Mouse (Mus musculus) myocyte (in vitro differentiated cells): ENCODE results near the gene Mylk3. TPM values are rescaled to one million over a fixed set of nuclear protein-coding genes. Genes with fewer than 3 reads are reported as not detected.

Source experiments
- H3K27me3 ChIP-seq: one replicate; pipeline ENCODE4 v1.6.1; 2011; ENCODE audit not compliant: control insufficient read depth, insufficient read depth, insufficient read length
- H3K36me3 ChIP-seq: one replicate; pipeline ENCODE4 v1.6.1; 2011; ENCODE audit not compliant: control insufficient read depth, insufficient read depth
- H3K4me2 ChIP-seq: one replicate; pipeline ENCODE4 v1.6.1; 2011; ENCODE audit warnings: low read depth, control low read depth
- H3K4me3 ChIP-seq: one replicate; pipeline ENCODE4 v1.5.1; 2011; ENCODE audit warnings: mild to moderate bottlenecking, control low read depth, moderate library complexity
- H3K79me2 ChIP-seq: one replicate; pipeline ENCODE4 v1.6.1; 2011; ENCODE audit not compliant: control insufficient read depth, insufficient read depth
- H3ac ChIP-seq: one replicate; pipeline ENCODE4 v1.6.1; 2011; ENCODE audit not compliant: control insufficient read depth, insufficient read length
- CEBPB ChIP-seq: IDR thresholded peaks from 2 replicates; pipeline ENCODE4 v1.6.1; 2011; ENCODE audit warnings: mild to moderate bottlenecking, moderate library complexity; ENCODE audit not compliant: poor library complexity, insufficient read depth, severe bottlenecking
- E2F4 ChIP-seq: IDR thresholded peaks from one replicate; pipeline ENCODE4 v1.6.1; 2011; ENCODE audit warnings: mild to moderate bottlenecking, control low read depth, moderate library complexity; ENCODE audit not compliant: insufficient read depth
- MAX ChIP-seq: IDR thresholded peaks from one replicate; pipeline ENCODE4 v1.6.1; 2011; ENCODE audit warnings: low read depth, mild to moderate bottlenecking, control low read depth
- MYOD1 ChIP-seq, 3 experiments: IDR thresholded peaks; one replicate each; pipeline ENCODE4 v1.6.1; 2011; ENCODE audit warnings: control low read depth in 2 of 3, low read depth in 2 of 3, mild to moderate bottlenecking in 2 of 3, moderate library complexity in 1 of 3; ENCODE audit not compliant: insufficient read length in 2 of 3, control insufficient read depth in 1 of 3
- MYOG ChIP-seq, 3 experiments: IDR thresholded peaks; one replicate each; pipeline ENCODE4 v1.6.1; 2011; ENCODE audit warnings: control low read depth in 2 of 3, low read depth in 2 of 3, mild to moderate bottlenecking in 2 of 3; ENCODE audit not compliant: insufficient read length in 2 of 3, control insufficient read depth in 1 of 3, insufficient read depth in 1 of 3
- POLR2A ChIP-seq: IDR thresholded peaks from one replicate; pipeline ENCODE4 v1.6.1; 2011; ENCODE audit warnings: low read depth, mild to moderate bottlenecking, control low read depth, moderate library complexity; ENCODE audit not compliant: insufficient read length
- POLR2AphosphoS2 ChIP-seq: IDR thresholded peaks from one replicate; pipeline ENCODE4 v1.6.1; 2011; ENCODE audit warnings: low read depth, control low read depth; ENCODE audit not compliant: insufficient read length
- REST ChIP-seq: IDR thresholded peaks from one replicate; pipeline ENCODE4 v1.6.1; 2011; ENCODE audit warnings: mild to moderate bottlenecking, control low read depth, moderate library complexity; ENCODE audit not compliant: insufficient read depth, insufficient read length
- SRF ChIP-seq: IDR thresholded peaks from one replicate; pipeline ENCODE4 v1.6.1; 2011; ENCODE audit warnings: low read depth; ENCODE audit not compliant: control insufficient read depth, insufficient read length
- TCF12 ChIP-seq: IDR thresholded peaks from one replicate; pipeline ENCODE4 v1.6.1; 2011; ENCODE audit warnings: mild to moderate bottlenecking, control low read depth; ENCODE audit not compliant: poor library complexity, insufficient read depth, severe bottlenecking
- TCF3 ChIP-seq: IDR thresholded peaks from one replicate; pipeline ENCODE4 v1.6.1; 2011; ENCODE audit warnings: low read depth, control low read depth; ENCODE audit not compliant: insufficient read length
- USF1 ChIP-seq: IDR thresholded peaks from one replicate; pipeline ENCODE4 v1.6.1; 2011; ENCODE audit warnings: low read depth, mild to moderate bottlenecking, control low read depth, moderate library complexity
- polyA plus RNA-seq: library from polyadenylated mRNA; unstranded; fragments of >200 nt; fragmentation: generic; extraction: Trizol; gene quantifications from one replicate; pipeline ENCODE4 v1.2.1, GENCODE M21; 2012; ENCODE audit warnings: missing spikeins

The Mylk3 gene
- polyA plus RNA-seq, 1 experiment: 3.7 TPM

GRCm38 (mm10) chr8:85318534-85318933, 67.6 kb downstream of the Mylk3 start:
- H3K79me2 ChIP-seq: no peaks in the 10 kb centered on the region
- H3K4me2 ChIP-seq: no peak overlapping the region
- H3ac ChIP-seq: no peak overlapping the region
- no peaks in the 10 kb centered on the region for H3K27me3 ChIP-seq
- no peak overlapping the region for H3K4me3 ChIP-seq
- no peak for TF ChIP-seq MYOG (IDR thresholded peaks at IDR 0.05; ENCODE audit: control insufficient read depth in 1 of 3, insufficient read depth in 1 of 3, insufficient read length in 2 of 3, low read depth in 2 of 3)
- TF ChIP-seq E2F4: no peak
- no peaks in the 10 kb centered on the region for H3K36me3 ChIP-seq

- H3K36me3 ChIP-seq: peaks cover 7% of the 10 kb centered on the region
- H3K4me3 ChIP-seq: no peak overlapping the region
- H3ac ChIP-seq: no peak overlapping the region
Observed at GRCm38 (mm10) chr8:85313036-85313435, 73.1 kb downstream of the Mylk3 start.

GRCm38 (mm10) chr8:85311743-85312142, 74.4 kb downstream of the Mylk3 start:
- Histone ChIP-seq H3K36me3 (peaks cover 17% of the 10 kb centered on the region), H3K4me3 (no peak overlapping the region), H3K27me3 (no peaks in the 10 kb centered on the region), H3ac (no peak overlapping the region), H3K79me2 (no peaks in the 10 kb centered on the region), H3K4me2 (no peak overlapping the region)
- TF ChIP-seq MYOG (IDR thresholded peaks at IDR 0.05; ENCODE audit: control insufficient read depth in 1 of 3, insufficient read depth in 1 of 3, insufficient read length in 2 of 3, low read depth in 2 of 3) (no peak), E2F4 (no peak)

More at GRCm38 (mm10) chr8:85313036-85313435, 73.1 kb downstream of the Mylk3 start:
- TF ChIP-seq TCF3: no peak
- TF ChIP-seq TCF12: no peak
- TF ChIP-seq SRF: no peak
- no peaks in the 10 kb centered on the region for H3K27me3 ChIP-seq
- H3K4me2 ChIP-seq: no peak overlapping the region
- no peaks in the 10 kb centered on the region for H3K79me2 ChIP-seq

- TF ChIP-seq REST (no peak), MYOD1 (IDR thresholded peaks at IDR 0.05; ENCODE audit: control insufficient read depth in 1 of 3, insufficient read length in 2 of 3, low read depth in 2 of 3) (no peak), TCF12 (no peak), MAX (no peak), POLR2A (no peak), MYOG (IDR thresholded peaks at IDR 0.05; ENCODE audit: control insufficient read depth in 1 of 3, insufficient read depth in 1 of 3, insufficient read length in 2 of 3, low read depth in 2 of 3) (no peak), SRF (no peak), POLR2AphosphoS2 (no peak), USF1 (no peak), E2F4 (no peak), TCF3 (no peak), CEBPB (no peak)
- Histone ChIP-seq H3K4me2 (no peak overlapping the region), H3K79me2 (peaks cover 1% of the 10 kb centered on the region), H3ac (no peak overlapping the region), H3K4me3 (no peak overlapping the region), H3K27me3 (no peaks in the 10 kb centered on the region), H3K36me3 (peaks cover 34% of the 10 kb centered on the region)
Observed at GRCm38 (mm10) chr8:85308564-85308963, 77.6 kb downstream of the Mylk3 start.

- no peak overlapping the region for H3K4me3 ChIP-seq
- no peaks in the 10 kb centered on the region for H3K27me3 ChIP-seq
- H3K4me2 ChIP-seq: no peak overlapping the region
- peaks cover 45% of the 10 kb centered on the region for H3K36me3 ChIP-seq
- H3ac ChIP-seq: no peak overlapping the region
- peaks cover 42% of the 10 kb centered on the region for H3K79me2 ChIP-seq
- TF ChIP-seq CEBPB: no peak
- TF ChIP-seq MAX: no peak
- no peak for TF ChIP-seq POLR2A
- no peak for TF ChIP-seq E2F4
- TF ChIP-seq TCF3: no peak
- TF ChIP-seq REST: no peak
- no peak for TF ChIP-seq USF1
Observed at GRCm38 (mm10) chr8:85303531-85303930, 82.6 kb downstream of the Mylk3 start.

- peaks cover 39% of the 10 kb centered on the region for H3K36me3 ChIP-seq
Observed at GRCm38 (mm10) chr8:85302931-85303330, 83.2 kb downstream of the Mylk3 start.

More at GRCm38 (mm10) chr8:85302931-85303330, 83.2 kb downstream of the Mylk3 start:
- Histone ChIP-seq H3K4me2 (no peak overlapping the region), H3K27me3 (no peaks in the 10 kb centered on the region), H3ac (no peak overlapping the region), H3K79me2 (peaks cover 48% of the 10 kb centered on the region), H3K4me3 (no peak overlapping the region)
- TF ChIP-seq SRF: no peak
- no peak for TF ChIP-seq MAX
